Mouse (Mus musculus): Measurements from ENCODE around the gene Atpif1.

GRCm38 (mm10) chr4:132541413-132541812 lies 8.0 kb upstream of the Atpif1 start:
- TF ChIP-seq MAX (IDR thresholded peaks at IDR 0.05; ENCODE audit: low read length) = no peak
- TF ChIP-seq TBP (conservative IDR thresholded peaks at IDR 0.05; ENCODE audit: low read depth, low read length) = no peak
- TF ChIP-seq CTCF (conservative IDR thresholded peaks at IDR 0.05 in 1 of 2, IDR thresholded peaks at IDR 0.05 in 1 of 2; ENCODE audit: low read depth in 2 of 2, low read length in 2 of 2) = no peak
- no peak for TF ChIP-seq HCFC1 (IDR thresholded peaks at IDR 0.05; ENCODE audit: low read depth, low read length)
- TF ChIP-seq POLR2A (IDR thresholded peaks at IDR 0.05; ENCODE audit: low read depth, low read length) = no peak
- no peak for TF ChIP-seq EP300 (IDR thresholded peaks at IDR 0.05; ENCODE audit: low read length)
- TF ChIP-seq MYC (IDR thresholded peaks at IDR 0.05; ENCODE audit: low read depth, low read length) = no peak
- TF ChIP-seq E2F4 (IDR thresholded peaks at IDR 0.05; ENCODE audit: insufficient replicate concordance, low read depth, low read length) = no peak
- TF ChIP-seq GABPA (IDR thresholded peaks at IDR 0.05; ENCODE audit: insufficient replicate concordance, low read depth, low read length) = no peak
- TF ChIP-seq POLR2AphosphoS2 (IDR thresholded peaks at IDR 0.05; ENCODE audit: low read depth, low read length) = no peak
- no peak for TF ChIP-seq MXI1 (IDR thresholded peaks at IDR 0.05; ENCODE audit: low read depth, low read length)

Data from CH12.LX (cell line).